10 mouse cellular contexts compared by ENCODE assay signal in genomic region chr17:6736306-6737272, GRCm38 (mm10). TPM values are rescaled to one million over a fixed set of nuclear protein-coding genes. Genes with fewer than 3 reads are reported as not detected.
DNase-seq lines count a peak whose midpoint lies in the region; ATAC-seq and TF ChIP-seq lines count a peak whose summit lies in the region.
"Had no signal": no experiment of that assay in that cellular context is flagged by ENCODE, and none has a peak within 500 bp of the region (broad histone marks: within the 10 kb centered on the region; RNA-seq: fewer than 3 reads in every experiment).

No protein-coding gene starts in this region.

- H3K27ac ChIP-seq in hindbrain, embryonic 11.5 days (ENCODE audit: low read depth, low read length) = no peak overlapping the region
- no peak overlapping the region for H3K27ac ChIP-seq in hindbrain, embryonic 16.5 days (ENCODE audit: low read depth, low read length)
- H3K27ac ChIP-seq in forebrain, embryonic 16.5 days (ENCODE audit: low read length) = 0 out of 2 replicates have a peak overlapping the region, but pooled peaks have one; percentile 13
- H3K27ac ChIP-seq in stomach, postnatal 0 days (replicated peaks) = no peak overlapping the region; the same call in 1 of the 2 replicates
- H3K27ac ChIP-seq: heart, embryonic 13.5 days had no signal

- TF ChIP-seq CTCF in stomach, postnatal 0 days (IDR thresholded peaks at IDR 0.05; ENCODE audit: low read depth) = no peak

- peaks cover under 1% of the 10 kb centered on the region; the same call in 1 of the 2 replicates for H3K4me1 ChIP-seq in hindbrain, embryonic 11.5 days (replicated peaks; ENCODE audit: control insufficient read depth, insufficient read depth, low read length)
- H3K4me1 ChIP-seq in hindbrain, embryonic 16.5 days (ENCODE audit: control insufficient read depth, insufficient read depth, low read depth, low read length) = 0 out of 2 replicates have a peak, but pooled peaks cover under 1% of the 10 kb centered on the region
- peaks cover 9% of the 10 kb centered on the region for H3K4me1 ChIP-seq in forebrain, embryonic 16.5 days (replicated peaks; ENCODE audit: control insufficient read depth, insufficient read depth, low read length)
- H3K4me1 ChIP-seq in stomach, postnatal 0 days (replicated peaks; ENCODE audit: control insufficient read depth, insufficient read depth) = no peaks in the 10 kb centered on the region

- 35% methylated on average over 15 of the region's 15 CpGs for WGBS in hindbrain, embryonic 11.5 days
- WGBS in hindbrain, embryonic 16.5 days = 29% methylated on average over 15 of the region's 15 CpGs
- 16% methylated on average over 15 of the region's 15 CpGs for WGBS in forebrain, embryonic 16.5 days
- 39% methylated on average over 15 of the region's 15 CpGs for WGBS in stomach, postnatal 0 days

- no peaks in the 10 kb centered on the region for H3K9me3 ChIP-seq in hindbrain, embryonic 11.5 days (ENCODE audit: control insufficient read depth, low read length)
- no peaks in the 10 kb centered on the region for H3K9me3 ChIP-seq in hindbrain, embryonic 16.5 days (ENCODE audit: control insufficient read depth, low read length)
- no peaks in the 10 kb centered on the region for H3K9me3 ChIP-seq in forebrain, embryonic 16.5 days (ENCODE audit: control insufficient read depth, low read length)
- no peaks in the 10 kb centered on the region for H3K9me3 ChIP-seq in stomach, postnatal 0 days (ENCODE audit: control insufficient read depth, low read length)
- H3K9me3 ChIP-seq: heart, embryonic 13.5 days had no signal

- no peak overlapping the region for H3K9ac ChIP-seq in hindbrain, embryonic 11.5 days (ENCODE audit: low read depth, low read length)
- H3K9ac ChIP-seq in hindbrain, embryonic 16.5 days (ENCODE audit: low read depth, low read length) = no peak overlapping the region
- H3K9ac ChIP-seq in forebrain, embryonic 16.5 days (replicated peaks; ENCODE audit: low read depth, low read length) = no peak overlapping the region
- no peak overlapping the region for H3K9ac ChIP-seq in stomach, postnatal 0 days (ENCODE audit: low read length)
- H3K9ac ChIP-seq: heart, embryonic 13.5 days had no signal

- no peak for TF ChIP-seq EP300 in stomach, postnatal 0 days (optimal IDR thresholded peaks at IDR 0.05)

- H3K36me3 ChIP-seq in hindbrain, embryonic 11.5 days (ENCODE audit: control insufficient read depth, insufficient read depth, low read length) = peaks cover 2% of the 10 kb centered on the region; the same call in 1 of the 2 replicates
- H3K36me3 ChIP-seq in hindbrain, embryonic 16.5 days (ENCODE audit: control insufficient read depth, insufficient read depth, low read length) = no peaks in the 10 kb centered on the region
- peaks cover 6% of the 10 kb centered on the region for H3K36me3 ChIP-seq in forebrain, embryonic 16.5 days (ENCODE audit: control insufficient read depth, insufficient read depth)
- H3K36me3 ChIP-seq in stomach, postnatal 0 days (ENCODE audit: control insufficient read depth, insufficient read depth, low read length) = peaks cover 17% of the 10 kb centered on the region

- H3K27me3 ChIP-seq in hindbrain, embryonic 11.5 days (ENCODE audit: control insufficient read depth, insufficient read depth, low read length) = no peaks in the 10 kb centered on the region
- H3K27me3 ChIP-seq in hindbrain, embryonic 16.5 days (replicated peaks; ENCODE audit: control insufficient read depth, insufficient read depth, low read length) = no peaks in the 10 kb centered on the region
- no peaks in the 10 kb centered on the region for H3K27me3 ChIP-seq in forebrain, embryonic 16.5 days (replicated peaks; ENCODE audit: control insufficient read depth, insufficient read depth, low read length)
- H3K27me3 ChIP-seq in stomach, postnatal 0 days (ENCODE audit: control insufficient read depth, insufficient read depth, low read length) = no peaks in the 10 kb centered on the region
- H3K27me3 ChIP-seq: heart, embryonic 13.5 days had no signal

- no peak overlapping the region for H3K4me2 ChIP-seq in hindbrain, embryonic 11.5 days (replicated peaks; ENCODE audit: low read depth, low read length)
- no peak overlapping the region for H3K4me2 ChIP-seq in hindbrain, embryonic 16.5 days (ENCODE audit: low read length)
- no peak overlapping the region for H3K4me2 ChIP-seq in forebrain, embryonic 16.5 days (ENCODE audit: low read length)
- no peak overlapping the region for H3K4me2 ChIP-seq in stomach, postnatal 0 days (replicated peaks; ENCODE audit: low read depth)
- H3K4me2 ChIP-seq: heart, embryonic 13.5 days had no signal

- no peak for ATAC-seq in hindbrain, embryonic 11.5 days (ENCODE audit: low FRiP score)
- ATAC-seq in hindbrain, embryonic 16.5 days = no peak
- no peak for ATAC-seq in forebrain, embryonic 16.5 days
- ATAC-seq in stomach, postnatal 0 days (ENCODE audit: low FRiP score, low TSS enrichment) = peak; percentile 50; the same call in 1 of the 2 replicates

- H3K4me3 ChIP-seq in hindbrain, embryonic 11.5 days (ENCODE audit: low read depth, low read length) = no peak overlapping the region
- H3K4me3 ChIP-seq in hindbrain, embryonic 16.5 days (ENCODE audit: low read length) = no peak overlapping the region
- no peak overlapping the region for H3K4me3 ChIP-seq in forebrain, embryonic 16.5 days (replicated peaks; ENCODE audit: low read length)
- H3K4me3 ChIP-seq in stomach, postnatal 0 days (ENCODE audit: low read depth, low read length) = no peak overlapping the region
- H3K4me3 ChIP-seq: heart, embryonic 13.5 days had no signal

- peak; percentile 22 for DNase-seq in hindbrain, embryonic 11.5 days (ENCODE audit: low spot score)
- peak; percentile 45 for DNase-seq in testis, postnatal 10 days (ENCODE audit: low spot score)
- no peak for DNase-seq in testis, postnatal 14 days (ENCODE audit: low spot score)
- peak; percentile 51 for DNase-seq in stomach, postnatal 0 days (ENCODE audit: low spot score)
- DNase-seq in left cerebral cortex, adult 9 months (ENCODE audit: low spot score in 2 of 2) = no peak
- no peak for DNase-seq in right cerebral cortex, adult 18-20 months
- DNase-seq: adrenal gland, postnatal 14 days had no signal

RNA-seq across cellular contexts. Expression of gene Ezr, which starts 46.0 kb away (rescaled TPM):
- 73.8 and 91.1 TPM in 2 replicates for polyA plus RNA-seq in hindbrain, embryonic 11.5 days (2014; fragmentation: Nextera tagmentation; extraction: Ambion mirVana)
- 69.9 and 73.3 TPM in 2 replicates for polyA plus RNA-seq in hindbrain, embryonic 16.5 days (2015; fragmentation: Nextera tagmentation; extraction: Ambion mirVana)
- 100 and 127 TPM in 2 replicates for polyA plus RNA-seq in forebrain, embryonic 16.5 days (2015; fragmentation: Nextera tagmentation; extraction: Ambion mirVana)
- 289 and 299 TPM in 2 replicates for polyA plus RNA-seq in stomach, postnatal 0 days (2015; fragmentation: Nextera tagmentation; extraction: Ambion mirVana)

Comparison
In these comparisons a context has a peak if more than half of its experiments do, and no peak if none do; other contexts are left out.
1. DNase-seq: peak in hindbrain, embryonic 11.5 days (single experiment), testis, postnatal 10 days (single experiment) and stomach, postnatal 0 days (single experiment); none in testis, postnatal 14 days (single experiment), left cerebral cortex, adult 9 months (0 of 2) and right cerebral cortex, adult 18-20 months (single experiment).